Mouse (Mus musculus) spleen, postnatal 4 days (tissue): ENCODE data around the gene Plscr4.

Experiments
- DNase-seq, 2 experiments: peaks; one replicate each; pipeline ENCODE4 v3.0.0; 2022; ENCODE audit warnings: low spot score in 2 of 2

Gene Plscr4

DNA sequence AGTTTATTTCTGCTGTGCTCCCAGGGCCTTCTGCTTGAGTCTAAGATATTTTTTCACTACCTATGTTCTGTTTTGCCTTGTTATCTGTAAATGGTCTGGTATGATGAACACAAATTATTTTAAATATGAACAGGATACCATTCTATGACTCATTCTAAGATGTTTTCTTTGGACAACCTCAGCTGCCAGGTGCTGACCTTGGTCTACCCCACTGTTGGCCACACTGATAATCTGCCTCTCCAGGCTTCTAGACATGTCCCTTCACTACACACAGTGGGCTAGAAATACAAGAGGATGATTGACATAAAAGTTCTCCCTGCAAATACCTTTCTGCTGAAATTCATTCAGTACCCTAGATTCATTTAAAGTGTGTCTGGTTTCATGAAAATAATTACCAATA, 54.5 kb downstream of the Plscr4 start:
- no peak for DNase-seq

GRCm38 (mm10) chr9:92517036-92517435, 59.9 kb downstream of the Plscr4 start:
- DNase-seq = no peak

- no peak for DNase-seq
These were observed 63.6 kb downstream of the Plscr4 start for GRCm38 (mm10) chr9:92520751-92521150.

- DNase-seq = no peak
These were observed 67.3 kb downstream of the Plscr4 start for GRCm38 (mm10) chr9:92524506-92524905.

DNA sequence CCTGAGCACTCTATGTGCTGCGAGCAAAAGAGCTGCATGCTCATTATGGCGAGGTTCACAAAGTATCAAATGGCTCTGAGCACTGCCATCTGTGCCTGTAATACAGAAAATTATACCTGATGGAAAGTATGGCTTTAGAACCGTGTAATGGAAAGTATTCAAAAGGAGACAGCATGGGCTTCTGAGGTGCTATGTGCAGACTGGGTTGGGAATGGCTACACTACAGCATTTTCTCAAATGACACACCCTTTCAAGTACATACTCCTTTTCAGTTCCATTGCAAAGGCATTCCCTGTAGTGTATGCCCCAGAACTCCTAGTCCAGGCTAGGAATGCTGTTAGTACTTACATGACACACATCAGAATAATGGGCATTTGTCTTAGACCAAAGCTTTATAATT, 72.9 kb downstream of the Plscr4 start:
- no peak for DNase-seq

DNA sequence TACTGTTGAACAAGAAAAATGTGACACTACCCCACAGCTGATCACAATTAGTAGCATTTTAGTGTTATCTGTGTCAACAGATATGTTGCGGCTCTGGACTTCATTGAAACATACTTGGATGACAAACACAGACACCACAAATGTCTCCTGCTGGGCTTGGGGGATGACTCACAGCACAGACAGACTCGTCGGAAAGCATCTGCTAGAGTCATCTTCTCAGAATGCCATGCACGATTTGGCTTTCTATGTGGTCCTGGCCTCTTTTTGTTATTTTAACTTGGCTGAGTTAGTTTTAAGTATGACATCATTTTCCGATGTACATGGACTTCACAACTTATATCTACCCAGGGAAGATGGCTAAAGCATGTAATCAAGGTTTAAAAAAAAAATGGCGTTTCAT, 80.6 kb downstream of the Plscr4 start:
- no peak for DNase-seq

DNA sequence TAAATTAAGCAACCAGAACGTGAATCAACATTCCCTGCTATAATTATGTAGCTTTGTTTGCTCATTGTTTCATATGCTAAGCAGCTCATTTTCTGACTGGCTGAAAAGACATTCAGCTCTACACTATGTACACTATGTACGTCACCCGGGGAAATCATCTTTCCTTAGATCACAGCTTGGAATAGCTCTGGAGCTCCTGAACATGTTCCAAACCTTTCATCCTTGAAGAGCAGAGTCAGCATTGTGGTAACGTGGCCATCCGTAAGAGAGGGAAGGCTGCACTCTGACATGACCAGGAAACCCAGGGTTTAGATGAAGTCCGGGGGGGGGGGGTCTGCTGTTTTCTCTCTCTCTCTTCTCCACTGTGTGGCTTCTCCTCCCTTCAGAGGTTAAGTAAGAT, 81.0 kb downstream of the Plscr4 start:
- no peak for DNase-seq
